Mouse (Mus musculus): ENCODE results near the gene Ginm1.
"Not testable (repeated sequence)": the region's sequence is repeated elsewhere in the genome, so short reads cannot be mapped to it uniquely, and the experiment has no call there.

Ginm1 gene

GRCm38 (mm10) chr10:7809937-7810336 lies 17.3 kb upstream of the Ginm1 start:
- peak; percentile 75 for DNase-seq (ENCODE audit: low read depth, low spot score)

DNA sequence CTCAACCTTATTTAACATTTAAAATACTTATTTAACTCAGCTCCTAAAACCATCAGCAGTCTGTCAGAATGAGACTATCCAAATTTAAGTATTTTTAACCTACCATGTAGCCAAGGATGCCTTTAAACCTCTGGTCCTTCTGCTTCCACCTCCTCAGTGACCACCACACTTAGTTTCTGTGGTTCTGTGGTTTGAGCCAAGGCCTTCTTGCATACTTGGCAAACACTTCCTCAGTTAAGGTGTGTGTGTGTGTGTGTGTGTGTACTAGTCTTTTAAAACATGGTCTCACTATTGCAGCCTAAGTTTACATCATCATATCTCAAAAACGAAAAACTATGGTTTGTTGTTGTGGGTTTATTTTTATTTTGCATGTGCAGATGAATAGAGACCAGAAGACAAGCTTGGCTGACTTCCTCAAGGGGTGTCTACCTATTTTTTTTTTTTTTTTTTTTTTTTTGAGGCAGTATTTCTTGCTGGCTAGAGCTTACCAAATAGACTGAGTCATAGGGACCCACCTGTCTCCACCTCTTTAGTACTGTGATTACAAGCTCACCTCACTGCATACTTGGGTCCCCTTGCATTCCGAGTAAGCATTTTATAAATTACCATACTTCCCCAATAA lies 10.0 kb upstream of the Ginm1 start:
- no peak for DNase-seq (ENCODE audit: low read depth, low spot score)

- no peak for DNase-seq (ENCODE audit: low read depth, low spot score)
Measured at GRCm38 (mm10) chr10:7801258-7801657, 8.6 kb upstream of the Ginm1 start.

- no peak for DNase-seq (ENCODE audit: low read depth, low spot score)
Measured at GRCm38 (mm10) chr10:7792254-7792750, 322 bp downstream of the Ginm1 start.

DNA sequence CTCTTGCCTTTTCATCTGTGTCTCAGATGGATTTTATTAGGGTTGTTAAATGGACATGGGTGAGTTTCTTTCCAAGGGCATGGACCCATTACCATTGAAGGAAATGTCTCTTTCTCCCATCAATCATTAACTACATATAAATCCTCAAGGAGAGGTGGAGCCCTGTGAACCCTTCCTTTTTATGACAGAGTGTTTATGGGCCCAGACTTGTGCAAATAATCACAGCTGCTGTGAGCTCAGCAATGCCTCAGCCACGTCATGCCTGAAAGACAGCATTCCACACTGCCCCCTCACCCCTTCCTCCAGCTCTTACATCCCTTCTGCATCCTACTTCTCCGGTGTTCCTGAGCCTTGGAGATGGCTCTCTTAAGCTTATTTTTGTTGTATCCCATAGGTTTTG lies 5.3 kb downstream of the Ginm1 start:
- DNase-seq (ENCODE audit: low read depth, low spot score) = no peak

GRCm38 (mm10) chr10:7781214-7781613 lies 11.4 kb downstream of the Ginm1 start:
- no peak for DNase-seq (ENCODE audit: low read depth, low spot score)

- DNase-seq (ENCODE audit: low read depth, low spot score) = peak; percentile 90
Measured at GRCm38 (mm10) chr10:7780238-7781176, 12.1 kb downstream of the Ginm1 start.

DNA sequence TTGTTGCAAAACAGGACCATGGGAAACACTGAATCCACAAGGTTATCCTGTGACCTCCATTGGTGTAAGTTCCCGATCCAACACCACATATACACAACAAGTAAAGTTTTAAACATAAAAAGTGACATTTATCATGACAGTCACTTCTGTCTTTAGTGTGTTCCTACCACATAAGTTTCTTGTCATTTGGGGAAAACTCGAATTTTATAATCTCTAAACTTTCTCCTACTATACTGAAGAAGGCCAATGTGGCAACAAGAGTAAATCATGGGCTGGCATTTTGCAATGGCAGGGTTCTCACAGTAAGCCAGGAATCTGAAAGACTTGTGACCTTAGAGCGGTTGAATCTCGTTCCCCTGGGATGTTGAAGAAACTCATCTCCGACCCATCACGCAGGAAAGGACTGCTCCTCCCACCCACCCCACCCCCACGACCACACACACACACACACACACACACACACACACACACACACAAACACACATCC lies 12.8 kb downstream of the Ginm1 start:
- no peak for DNase-seq (ENCODE audit: low read depth, low spot score)

DNA sequence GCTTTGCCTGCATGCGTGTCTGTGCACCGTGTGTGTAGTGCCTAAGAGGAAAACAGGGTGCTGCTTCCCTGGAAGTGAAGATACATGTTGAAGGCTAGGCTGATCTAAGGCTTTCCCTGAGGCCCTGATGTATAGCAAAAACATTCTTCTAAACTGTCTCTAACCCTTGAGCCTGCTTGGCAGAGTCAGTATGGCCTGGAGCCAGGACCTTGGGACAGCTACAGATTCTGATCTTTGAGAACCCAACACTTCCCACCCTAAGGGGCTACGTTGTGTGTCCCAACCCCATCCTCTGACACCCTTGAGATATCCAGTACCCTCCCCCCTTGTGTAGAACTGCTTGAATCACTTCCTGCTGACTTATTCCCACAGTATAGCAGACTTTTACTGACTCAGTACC lies 14.3 kb downstream of the Ginm1 start:
- DNase-seq (ENCODE audit: low read depth, low spot score) = no peak

DNA sequence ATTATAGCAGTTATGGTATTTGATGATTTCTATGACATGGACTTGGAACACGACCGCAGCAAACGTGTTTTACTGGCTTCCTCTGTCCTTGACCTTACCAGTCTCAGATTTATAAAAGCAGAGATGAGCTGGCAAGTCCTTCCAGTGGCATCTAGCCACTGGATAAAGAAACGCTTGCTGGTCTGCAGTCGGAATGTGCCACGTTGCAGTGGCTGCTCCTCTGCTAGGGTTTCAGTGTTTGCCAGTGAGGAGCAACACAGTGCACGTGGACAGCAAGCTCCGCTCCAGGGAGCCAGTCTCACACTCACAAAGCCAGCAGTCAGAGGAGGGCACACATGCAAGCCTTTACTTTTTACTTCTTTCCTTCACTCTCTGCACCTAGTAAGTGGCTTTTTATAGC lies 17.2 kb downstream of the Ginm1 start:
- DNase-seq (ENCODE audit: low read depth, low spot score) = no peak

GRCm38 (mm10) chr10:7772769-7773168 lies 19.9 kb downstream of the Ginm1 start:
- DNase-seq (ENCODE audit: low read depth, low spot score) = no peak

GRCm38 (mm10) chr10:7772346-7772745 lies 20.3 kb downstream of the Ginm1 start:
- no peak for DNase-seq (ENCODE audit: low read depth, low spot score)

- DNase-seq (ENCODE audit: low read depth, low spot score) = no peak
Measured at GRCm38 (mm10) chr10:7757544-7757943, 35.1 kb downstream of the Ginm1 start.

GRCm38 (mm10) chr10:7748752-7749151 lies 43.9 kb downstream of the Ginm1 start:
- DNase-seq (ENCODE audit: low read depth, low spot score) = no peak

GRCm38 (mm10) chr10:7745528-7745927 lies 47.1 kb downstream of the Ginm1 start:
- DNase-seq (ENCODE audit: low read depth, low spot score) = not testable (repeated sequence)

- DNase-seq (ENCODE audit: low read depth, low spot score) = no peak
Measured at GRCm38 (mm10) chr10:7737914-7738313, 54.7 kb downstream of the Ginm1 start.

- no peak for DNase-seq (ENCODE audit: low read depth, low spot score)
Measured at GRCm38 (mm10) chr10:7737122-7737521, 55.5 kb downstream of the Ginm1 start.

GRCm38 (mm10) chr10:7731582-7731981 lies 61.0 kb downstream of the Ginm1 start:
- DNase-seq (ENCODE audit: low read depth, low spot score) = no peak

- no peak for DNase-seq (ENCODE audit: low read depth, low spot score)
Measured at GRCm38 (mm10) chr10:7727011-7727410, 65.6 kb downstream of the Ginm1 start.

DNA sequence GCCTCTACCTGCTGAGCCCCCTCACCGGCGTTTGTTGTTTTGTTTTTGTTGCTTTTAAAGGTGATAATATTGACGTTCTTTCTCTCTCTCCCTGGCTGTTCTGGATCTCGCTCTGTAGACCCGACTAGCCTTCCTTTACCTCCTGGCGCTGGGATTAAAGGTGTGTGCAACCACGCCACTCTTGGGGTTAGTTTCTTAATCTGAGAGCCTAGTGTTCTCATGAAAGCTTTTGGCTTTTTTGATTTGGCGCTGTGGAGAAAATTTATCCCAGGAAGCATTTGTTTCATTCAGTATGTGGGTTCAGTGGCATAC lies 66.2 kb downstream of the Ginm1 start:
- DNase-seq (ENCODE audit: low read depth, low spot score) = no peak

GRCm38 (mm10) chr10:7725751-7726500 lies 66.7 kb downstream of the Ginm1 start, which contains the start of gene Katna1:
Gene Katna1 (plus strand): TSS chr10:7726000.
- peak; percentile 97 for DNase-seq (ENCODE audit: low read depth, low spot score)

Data from mesoderm, embryonic 11.5 days (tissue).